Mouse (Mus musculus) liver, embryonic 12.5 days (tissue): ENCODE results near the gene Prkaa2. TPM values are rescaled to one million over a fixed set of nuclear protein-coding genes. Genes with fewer than 3 reads are reported as not detected.

Experiments
- polyA plus RNA-seq: library from polyadenylated mRNA; unstranded; fragments of >200 nt; fragmentation: Nextera tagmentation; extraction: Ambion mirVana; gene quantifications from 2 replicates; pipeline ENCODE4 v1.2.1, GENCODE M21; 2016

The Prkaa2 gene
- polyA plus RNA-seq, 1 experiment from 2014 or later = 0.48 TPM

Other genes with a start within 250 kb of the Prkaa2 start
- 7.3 and 7.4 TPM in 2 replicates for gene C8a, start 233.5 kb downstream of the Prkaa2 start, polyA plus RNA-seq
- not detected in 2 replicates for gene Fyb2, start 196.4 kb downstream of the Prkaa2 start, polyA plus RNA-seq
- 14.5 and 15.6 TPM in 2 replicates for gene Plpp3, start 47.5 kb upstream of the Prkaa2 start, polyA plus RNA-seq